Mouse (Mus musculus): ENCODE data around the gene Vmp1. TPM values are rescaled to one million over a fixed set of nuclear protein-coding genes. Genes with fewer than 3 reads are reported as not detected.

The Vmp1 gene
- total RNA-seq, 2 experiments from 2014 or later: 144 to 167 TPM

GRCm38 (mm10) chr11:86595366-86595765 lies 88.3 kb downstream of the Vmp1 start:
- Histone ChIP-seq H3K27ac (no peak overlapping the region), H3K4me3 (no peak overlapping the region)
- intact Hi-C loops (cut with DNase I): no loop called here
- no peak for TF ChIP-seq CTCF (IDR thresholded peaks at IDR 0.05)
- no peak for DNase-seq (ENCODE audit: extremely low spot score in 1 of 2, low spot score in 2 of 2)

- TF ChIP-seq CTCF (IDR thresholded peaks at IDR 0.05): no peak
- H3K27ac ChIP-seq: no peak overlapping the region
- H3K4me3 ChIP-seq: no peak overlapping the region
- DNase-seq (ENCODE audit: extremely low spot score in 1 of 2, low spot score in 2 of 2): no peak
- intact Hi-C loops (cut with DNase I): no loop called here
These were observed 89.3 kb downstream of the Vmp1 start for GRCm38 (mm10) chr11:86594188-86594876.

GRCm38 (mm10) chr11:86593443-86593842 lies 90.2 kb downstream of the Vmp1 start:
- DNase-seq (ENCODE audit: extremely low spot score in 1 of 2, low spot score in 2 of 2): no peak
- intact Hi-C loops (cut with DNase I): no loop called here
- H3K4me3 ChIP-seq: no peak overlapping the region
- H3K27ac ChIP-seq: no peak overlapping the region
- no peak for TF ChIP-seq CTCF (IDR thresholded peaks at IDR 0.05)

GRCm38 (mm10) chr11:86592993-86593392 lies 90.6 kb downstream of the Vmp1 start:
- DNase-seq (ENCODE audit: extremely low spot score in 1 of 2, low spot score in 2 of 2): no peak
- H3K27ac ChIP-seq: no peak overlapping the region
- intact Hi-C loops (cut with DNase I): no loop called here

GRCm38 (mm10) chr11:86591931-86592616 lies 91.6 kb downstream of the Vmp1 start:
- DNase-seq (ENCODE audit: extremely low spot score in 1 of 2, low spot score in 2 of 2): no peak
- Histone ChIP-seq H3K4me3 (no peak overlapping the region), H3K27ac (no peak overlapping the region)
- TF ChIP-seq CTCF (IDR thresholded peaks at IDR 0.05): no peak
- intact Hi-C loops (cut with DNase I): no loop called here

More at GRCm38 (mm10) chr11:86592993-86593392, 90.6 kb downstream of the Vmp1 start:
- H3K4me3 ChIP-seq: no peak overlapping the region
- TF ChIP-seq CTCF (IDR thresholded peaks at IDR 0.05): no peak

- DNase-seq (ENCODE audit: extremely low spot score in 1 of 2, low spot score in 2 of 2): no peak
- H3K4me3 ChIP-seq: no peak overlapping the region
- no peak for TF ChIP-seq CTCF (IDR thresholded peaks at IDR 0.05)
- intact Hi-C loops (cut with DNase I): no loop called here
- no peak overlapping the region for H3K27ac ChIP-seq
These were observed 92.3 kb downstream of the Vmp1 start for GRCm38 (mm10) chr11:86591301-86591845.

- intact Hi-C loops (cut with DNase I): no loop called here
- DNase-seq (ENCODE audit: extremely low spot score in 1 of 2, low spot score in 2 of 2): no peak
These were observed 93.1 kb downstream of the Vmp1 start for GRCm38 (mm10) chr11:86590579-86590978.

GRCm38 (mm10) chr11:86590066-86590465 lies 93.6 kb downstream of the Vmp1 start:
- no peak overlapping the region for H3K4me3 ChIP-seq
- no peak overlapping the region for H3K27ac ChIP-seq
- TF ChIP-seq CTCF (IDR thresholded peaks at IDR 0.05): no peak
- intact Hi-C loops (cut with DNase I): no loop called here
- no peak for DNase-seq (ENCODE audit: extremely low spot score in 1 of 2, low spot score in 2 of 2)

More at GRCm38 (mm10) chr11:86590579-86590978, 93.1 kb downstream of the Vmp1 start:
- no peak overlapping the region for H3K27ac ChIP-seq
- no peak overlapping the region for H3K4me3 ChIP-seq
- TF ChIP-seq CTCF (IDR thresholded peaks at IDR 0.05): no peak

GRCm38 (mm10) chr11:86588583-86589298 lies 94.9 kb downstream of the Vmp1 start:
- H3K27ac ChIP-seq: no peak overlapping the region
- DNase-seq (ENCODE audit: extremely low spot score in 1 of 2, low spot score in 2 of 2): no peak
- intact Hi-C loops (cut with DNase I): no loop called here
- H3K4me3 ChIP-seq: no peak overlapping the region
- TF ChIP-seq CTCF (IDR thresholded peaks at IDR 0.05): no peak

- no peak for TF ChIP-seq CTCF (IDR thresholded peaks at IDR 0.05)
- intact Hi-C loops (cut with DNase I): no loop called here
- DNase-seq (ENCODE audit: extremely low spot score in 1 of 2, low spot score in 2 of 2): no peak
- no peak overlapping the region for H3K4me3 ChIP-seq
- H3K27ac ChIP-seq: no peak overlapping the region
These were observed 95.8 kb downstream of the Vmp1 start for GRCm38 (mm10) chr11:86587830-86588229.

GRCm38 (mm10) chr11:86586868-86587792 lies 96.5 kb downstream of the Vmp1 start:
- intact Hi-C loops (cut with DNase I): no loop called here
- DNase-seq (ENCODE audit: extremely low spot score in 1 of 2, low spot score in 2 of 2): no peak
- H3K27ac ChIP-seq: no peak overlapping the region
- no peak for TF ChIP-seq CTCF (IDR thresholded peaks at IDR 0.05)
- no peak overlapping the region for H3K4me3 ChIP-seq

Data from left cerebral cortex, adult 2 months (tissue).